Mouse (Mus musculus): ENCODE results near the gene Pla2g2c. TPM values are rescaled to one million over a fixed set of nuclear protein-coding genes. Genes with fewer than 3 reads are reported as not detected.

Gene Pla2g2c
- polyA plus RNA-seq, 1 experiment from 2014 or later = 0.51 TPM

DNA sequence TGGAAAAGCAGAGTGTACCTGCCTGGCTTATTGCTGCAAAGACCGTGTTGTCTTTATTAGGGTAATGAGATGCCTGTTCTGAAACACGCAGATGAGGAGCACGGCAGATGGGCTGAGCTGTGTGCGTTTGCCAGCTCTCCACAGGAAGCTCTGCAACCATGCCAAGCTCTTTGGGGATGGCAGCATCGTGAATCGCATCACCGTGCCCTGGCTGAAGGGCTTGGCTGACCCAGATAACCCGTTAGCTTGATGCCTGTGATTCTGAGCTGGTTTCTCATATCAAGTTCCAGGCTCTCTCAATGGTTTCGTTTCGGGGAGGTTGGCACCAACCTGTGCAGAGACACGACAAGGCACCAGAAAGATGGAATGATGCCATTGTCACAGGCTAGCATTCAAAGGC, 14.0 kb upstream of the Pla2g2c start:
- 54% methylated on average over 11 of the region's 11 CpGs for WGBS
- no peaks in the 10 kb centered on the region for H3K9me3 ChIP-seq
- H3K4me2 ChIP-seq = no peak overlapping the region
- ATAC-seq (ENCODE audit: low FRiP score, low read depth) = peak; percentile 75
- no peaks in the 10 kb centered on the region for H3K36me3 ChIP-seq
- peak overlapping the region; percentile 66 for H3K27ac ChIP-seq (replicated peaks)
- H3K4me1 ChIP-seq (replicated peaks) = peaks cover 17% of the 10 kb centered on the region
- no peak overlapping the region for H3K4me3 ChIP-seq
- H3K9ac ChIP-seq = no peak overlapping the region
- H3K27me3 ChIP-seq = no peaks in the 10 kb centered on the region

DNA sequence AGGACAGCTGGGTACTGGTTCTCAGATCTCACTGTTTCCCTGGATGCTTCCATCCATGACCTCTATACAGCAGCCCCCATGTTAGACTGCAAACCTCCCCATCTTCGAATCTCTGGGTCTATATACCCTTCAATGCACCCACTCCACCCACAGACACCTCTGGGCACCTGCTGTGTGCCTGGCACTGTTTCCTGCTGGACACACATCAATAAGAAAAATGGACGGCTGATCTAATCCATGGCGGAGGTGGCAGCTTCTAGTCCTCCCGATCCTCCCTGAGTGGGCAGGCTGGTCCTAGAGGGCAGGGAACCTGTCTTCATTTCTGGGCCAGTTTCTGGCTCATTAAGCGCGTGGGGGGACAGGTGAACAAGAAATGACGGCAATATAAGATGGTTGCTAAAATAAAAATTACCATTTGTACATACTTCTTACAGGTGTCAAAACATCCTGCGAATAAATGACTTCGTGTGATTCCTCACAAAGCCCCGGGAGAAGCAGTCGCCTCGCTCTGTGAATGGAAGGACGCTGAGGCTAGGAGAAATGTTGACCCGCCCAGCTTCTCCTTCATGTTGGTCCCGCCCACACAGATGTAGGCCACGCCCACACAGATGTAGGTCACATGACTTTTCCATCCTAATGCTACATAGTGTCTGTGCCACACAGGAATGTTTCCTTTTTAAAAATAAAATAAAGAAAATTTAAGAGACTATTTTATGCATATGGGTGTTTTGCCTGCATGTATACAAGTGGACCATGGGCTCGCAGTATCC, 13.4 kb upstream of the Pla2g2c start:
- 64% methylated on average over 17 of the region's 17 CpGs for WGBS
- H3K36me3 ChIP-seq = no peaks in the 10 kb centered on the region
- no peak overlapping the region for H3K4me3 ChIP-seq
- ATAC-seq (ENCODE audit: low FRiP score, low read depth) = 0 out of 2 replicates have a peak, but pooled peaks have one; percentile 46
- H3K4me1 ChIP-seq (replicated peaks) = peaks cover 17% of the 10 kb centered on the region
- H3K4me2 ChIP-seq = no peak overlapping the region
- H3K27me3 ChIP-seq = no peaks in the 10 kb centered on the region
- H3K9ac ChIP-seq = no peak overlapping the region
- no peaks in the 10 kb centered on the region for H3K9me3 ChIP-seq
- peak overlapping the region; percentile 66 for H3K27ac ChIP-seq (replicated peaks)

DNA sequence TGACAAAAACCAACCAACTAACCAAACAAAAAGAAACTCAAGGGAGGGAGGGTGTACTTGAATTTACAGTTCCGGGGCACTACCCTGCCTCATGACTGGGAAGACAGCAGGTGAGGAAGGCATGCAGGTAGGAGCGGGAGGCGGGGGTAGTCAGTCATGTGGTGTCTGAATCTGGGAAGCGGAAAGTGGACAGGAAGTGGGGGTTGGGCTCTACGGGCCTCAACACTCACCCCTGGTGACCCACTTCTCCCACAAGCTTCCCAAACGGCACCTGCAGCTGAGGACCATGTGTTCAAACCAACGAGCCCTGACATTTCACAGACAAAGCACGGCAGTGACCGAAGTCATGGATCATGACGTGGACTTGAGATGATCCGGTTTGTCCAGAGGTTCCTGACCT, 12.5 kb upstream of the Pla2g2c start:
- Histone ChIP-seq H3K27me3 (no peaks in the 10 kb centered on the region), H3K9ac (no peak overlapping the region), H3K4me2 (no peak overlapping the region), H3K27ac (replicated peaks) (no peak overlapping the region), H3K4me3 (no peak overlapping the region), H3K9me3 (no peaks in the 10 kb centered on the region), H3K36me3 (no peaks in the 10 kb centered on the region), H3K4me1 (replicated peaks) (peaks cover 17% of the 10 kb centered on the region)
- no peak for ATAC-seq (ENCODE audit: low FRiP score, low read depth)
- 89% methylated on average over 11 of the region's 11 CpGs for WGBS

DNA sequence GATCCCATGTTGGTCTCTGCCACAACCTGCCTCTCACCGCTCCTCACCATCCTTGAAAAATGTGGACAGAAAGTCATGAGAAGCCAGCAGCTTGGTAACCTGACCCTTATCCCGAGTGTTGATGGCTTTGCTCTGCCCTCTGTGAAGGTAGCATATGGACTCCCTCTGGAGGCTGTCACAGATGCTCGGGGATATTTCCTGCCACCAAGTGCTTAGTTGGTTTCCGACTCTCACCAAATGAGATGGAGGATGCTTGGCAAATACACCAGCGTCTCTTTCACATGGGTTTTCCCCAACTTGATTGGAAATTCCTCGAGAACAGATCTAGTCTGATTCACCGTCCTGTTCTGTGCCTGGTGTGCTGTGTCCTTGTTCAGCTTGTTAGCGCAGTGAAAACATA, 12.0 kb upstream of the Pla2g2c start:
- Histone ChIP-seq H3K9me3 (no peaks in the 10 kb centered on the region), H3K36me3 (no peaks in the 10 kb centered on the region), H3K4me2 (no peak overlapping the region), H3K27ac (replicated peaks) (no peak overlapping the region), H3K27me3 (no peaks in the 10 kb centered on the region), H3K4me1 (replicated peaks) (peaks cover 17% of the 10 kb centered on the region), H3K4me3 (no peak overlapping the region), H3K9ac (no peak overlapping the region)
- no peak for ATAC-seq (ENCODE audit: low FRiP score, low read depth)
- 82% methylated on average over 8 of the region's 8 CpGs for WGBS

DNA sequence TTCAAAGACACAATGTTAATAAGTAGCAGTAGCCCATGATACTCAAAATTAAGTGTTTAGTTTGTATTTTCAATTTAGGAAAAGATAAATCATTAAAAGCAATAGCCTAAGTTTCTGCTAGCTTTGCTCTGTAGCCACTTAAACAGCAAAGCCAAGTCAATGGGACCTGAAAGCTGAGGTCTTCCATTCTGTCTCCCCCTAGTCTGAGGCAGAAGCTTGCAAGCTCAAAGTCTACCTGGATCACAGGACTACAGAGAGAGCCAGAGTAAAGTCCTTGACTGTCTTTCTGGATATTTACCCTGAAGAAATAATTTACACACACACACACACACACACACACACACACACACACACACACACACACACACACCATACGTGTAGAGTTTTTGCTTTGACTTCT, 10.4 kb upstream of the Pla2g2c start:
- WGBS = 72% methylated on average over 1 of the region's 1 CpGs
- H3K4me2 ChIP-seq = no peak overlapping the region
- ATAC-seq (ENCODE audit: low FRiP score, low read depth) = no peak
- H3K4me3 ChIP-seq = no peak overlapping the region
- H3K36me3 ChIP-seq = no peaks in the 10 kb centered on the region
- no peak overlapping the region for H3K27ac ChIP-seq (replicated peaks)
- H3K9me3 ChIP-seq = no peaks in the 10 kb centered on the region
- no peaks in the 10 kb centered on the region for H3K27me3 ChIP-seq
- no peak overlapping the region for H3K9ac ChIP-seq
- H3K4me1 ChIP-seq (replicated peaks) = peaks cover 17% of the 10 kb centered on the region

DNA sequence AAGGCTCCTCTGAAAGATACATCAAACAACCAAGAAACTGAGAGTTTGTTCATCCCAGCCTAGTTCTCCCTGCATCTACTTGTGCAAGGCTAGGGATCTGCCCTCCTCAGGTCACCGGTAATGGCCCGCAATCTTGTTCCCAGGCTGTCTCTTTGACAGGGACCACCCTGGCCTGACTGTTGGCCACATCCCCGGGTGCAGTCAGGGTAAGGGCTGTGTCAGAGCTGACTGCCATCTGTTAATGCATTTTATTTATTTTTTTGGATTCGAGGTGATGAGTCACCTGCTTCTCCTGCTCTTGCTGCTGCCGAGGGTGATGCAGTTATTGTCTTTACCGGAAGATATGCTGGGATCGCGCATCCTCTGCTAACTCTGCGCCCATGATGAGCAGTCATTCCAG, 7.9 kb upstream of the Pla2g2c start:
- ATAC-seq (ENCODE audit: low FRiP score, low read depth) = no peak
- Histone ChIP-seq H3K9me3 (no peaks in the 10 kb centered on the region), H3K4me3 (no peak overlapping the region), H3K4me1 (replicated peaks) (no peaks in the 10 kb centered on the region), H3K9ac (no peak overlapping the region), H3K36me3 (no peaks in the 10 kb centered on the region), H3K27me3 (no peaks in the 10 kb centered on the region), H3K27ac (replicated peaks) (no peak overlapping the region), H3K4me2 (no peak overlapping the region)
- 89% methylated on average over 9 of the region's 9 CpGs for WGBS

DNA sequence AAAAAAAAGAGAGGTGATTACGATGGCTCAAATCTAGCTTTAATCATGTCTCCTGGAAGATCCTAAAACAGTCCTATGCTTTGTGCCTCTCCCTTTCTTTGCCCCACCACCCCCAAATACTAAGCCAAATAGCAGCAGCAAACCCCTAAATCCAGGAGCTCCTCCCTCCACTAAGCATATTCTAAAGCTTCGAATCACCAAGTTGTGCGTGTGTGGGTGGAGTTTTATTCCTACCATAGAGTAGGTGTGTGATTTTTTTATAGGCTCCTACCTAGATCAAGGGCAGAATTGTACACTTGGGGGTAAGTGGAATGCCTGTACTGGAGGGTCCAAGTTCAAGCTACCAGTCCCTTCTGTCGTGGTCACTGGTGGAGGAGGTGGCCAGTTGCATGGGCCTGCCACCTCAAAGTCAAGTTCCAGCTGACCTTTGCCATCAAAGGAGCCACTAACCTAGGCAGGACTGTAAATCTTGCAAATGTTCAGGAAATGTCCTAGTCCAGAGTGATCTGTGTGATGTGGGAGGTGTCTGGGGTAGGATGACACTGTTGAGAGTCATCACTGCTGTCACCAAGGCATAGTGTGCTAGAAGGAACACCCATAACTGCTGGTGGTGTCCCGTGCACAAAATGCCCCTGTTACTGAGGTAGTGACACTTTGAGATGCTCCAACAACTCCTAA, 5.9 kb upstream of the Pla2g2c start:
- no peaks in the 10 kb centered on the region for H3K36me3 ChIP-seq
- 83% methylated on average over 5 of the region's 5 CpGs for WGBS
- H3K9ac ChIP-seq = no peak overlapping the region
- H3K4me2 ChIP-seq = no peak overlapping the region
- H3K27me3 ChIP-seq = no peaks in the 10 kb centered on the region
- no peak for ATAC-seq (ENCODE audit: low FRiP score, low read depth)
- peaks cover 4% of the 10 kb centered on the region; the same call in 1 of the 2 replicates for H3K4me1 ChIP-seq (replicated peaks)
- no peak overlapping the region for H3K4me3 ChIP-seq
- H3K9me3 ChIP-seq = no peaks in the 10 kb centered on the region
- no peak overlapping the region for H3K27ac ChIP-seq (replicated peaks)

DNA sequence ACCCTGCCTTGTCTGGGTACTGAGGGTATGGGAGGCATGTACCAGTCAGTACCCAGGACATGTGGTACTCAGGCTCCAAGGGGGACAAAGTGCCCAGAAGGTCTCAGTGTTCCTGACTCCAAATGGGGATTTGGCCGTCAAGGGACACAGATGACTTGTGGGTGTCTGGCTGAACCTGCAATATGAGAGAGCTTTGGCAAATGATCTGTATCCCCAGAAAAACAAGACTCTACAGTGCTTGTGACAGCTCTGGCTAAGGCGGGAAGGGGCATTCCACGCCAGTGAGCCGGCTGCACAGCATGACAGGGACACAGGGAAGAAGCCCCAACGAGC, 5.4 kb upstream of the Pla2g2c start:
- no peak overlapping the region for H3K27ac ChIP-seq (replicated peaks)
- H3K9ac ChIP-seq = no peak overlapping the region
- H3K4me2 ChIP-seq = no peak overlapping the region
- no peak overlapping the region for H3K4me3 ChIP-seq
- H3K9me3 ChIP-seq = no peaks in the 10 kb centered on the region
- WGBS = 76% methylated on average over 5 of the region's 5 CpGs
- no peaks in the 10 kb centered on the region for H3K36me3 ChIP-seq
- peaks cover 10% of the 10 kb centered on the region for H3K4me1 ChIP-seq (replicated peaks)
- no peaks in the 10 kb centered on the region for H3K27me3 ChIP-seq
- ATAC-seq (ENCODE audit: low FRiP score, low read depth) = no peak

DNA sequence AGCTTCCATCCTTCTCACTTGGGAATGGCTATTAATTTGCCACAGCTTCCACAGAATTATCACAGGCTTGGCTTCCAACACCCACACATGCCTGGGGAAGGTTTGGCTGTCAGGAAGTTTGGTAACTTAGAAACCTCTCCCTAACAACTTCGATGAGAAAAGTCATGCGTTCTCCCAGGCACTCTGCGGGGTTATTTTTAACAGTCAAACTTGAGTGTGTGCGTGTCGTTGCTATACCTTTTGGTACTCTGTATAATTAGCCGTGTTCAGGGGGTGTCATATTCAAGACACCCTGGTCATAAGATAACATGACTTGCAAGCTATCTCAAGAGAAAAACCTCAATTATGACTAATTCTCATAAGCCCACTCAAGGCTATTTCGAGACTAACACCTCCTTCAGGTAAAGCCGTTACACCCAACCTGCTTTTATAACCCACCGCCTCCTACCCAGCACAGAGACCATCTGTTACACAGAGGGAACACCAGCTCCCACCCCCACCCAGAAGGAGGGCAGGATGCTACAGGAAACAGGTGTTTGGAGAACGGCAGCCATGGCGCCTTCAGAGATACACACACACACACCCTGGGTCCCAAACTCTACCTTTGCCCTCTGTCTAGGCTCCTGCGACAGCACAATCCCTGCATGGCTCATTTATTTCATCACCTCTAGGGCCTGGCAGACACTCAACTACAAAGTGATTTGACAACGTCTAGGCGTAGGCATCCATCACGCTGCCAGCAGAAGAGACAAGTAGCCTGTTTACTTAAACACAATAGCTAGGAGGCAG, 905 bp upstream of the Pla2g2c start:
- Histone ChIP-seq H3K36me3 (no peaks in the 10 kb centered on the region), H3K9ac (no peak overlapping the region), H3K4me1 (replicated peaks) (peaks cover 26% of the 10 kb centered on the region), H3K27ac (replicated peaks) (no peak overlapping the region), H3K27me3 (no peaks in the 10 kb centered on the region), H3K4me2 (peak overlapping the region; percentile 63; the same call in 1 of the 2 replicates), H3K9me3 (no peaks in the 10 kb centered on the region), H3K4me3 (no peak overlapping the region)
- no peak for ATAC-seq (ENCODE audit: low FRiP score, low read depth)
- WGBS = 57% methylated on average over 15 of the region's 15 CpGs

DNA sequence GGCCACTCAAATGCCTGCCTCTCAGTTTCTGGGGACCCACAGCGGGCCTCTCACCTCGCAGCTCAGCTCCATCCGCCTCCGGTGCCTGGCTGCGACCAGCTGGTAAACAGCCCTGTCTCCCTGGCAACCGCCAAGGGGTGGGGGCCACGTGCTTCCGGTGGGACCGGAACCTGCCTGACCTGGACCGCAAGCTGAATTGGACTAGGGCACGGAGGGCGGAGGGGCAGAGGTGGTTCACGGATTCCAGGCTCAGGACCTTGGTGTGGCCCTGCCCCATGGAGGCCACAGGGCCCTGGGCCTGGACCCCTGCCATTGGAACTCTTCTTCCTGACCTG, 502 bp downstream of the Pla2g2c start:
- H3K4me2 ChIP-seq = peak overlapping the region; percentile 63
- no peaks in the 10 kb centered on the region for H3K36me3 ChIP-seq
- H3K4me1 ChIP-seq (replicated peaks) = peaks cover 29% of the 10 kb centered on the region
- H3K9ac ChIP-seq = peak overlapping the region; percentile 39
- H3K9me3 ChIP-seq = no peaks in the 10 kb centered on the region
- H3K4me3 ChIP-seq = peak overlapping the region; percentile 32
- WGBS = 2% methylated on average over 13 of the region's 13 CpGs
- peak; percentile 86 for ATAC-seq (ENCODE audit: low FRiP score, low read depth)
- H3K27me3 ChIP-seq = no peaks in the 10 kb centered on the region
- peak overlapping the region; percentile 56 for H3K27ac ChIP-seq (replicated peaks)

DNA sequence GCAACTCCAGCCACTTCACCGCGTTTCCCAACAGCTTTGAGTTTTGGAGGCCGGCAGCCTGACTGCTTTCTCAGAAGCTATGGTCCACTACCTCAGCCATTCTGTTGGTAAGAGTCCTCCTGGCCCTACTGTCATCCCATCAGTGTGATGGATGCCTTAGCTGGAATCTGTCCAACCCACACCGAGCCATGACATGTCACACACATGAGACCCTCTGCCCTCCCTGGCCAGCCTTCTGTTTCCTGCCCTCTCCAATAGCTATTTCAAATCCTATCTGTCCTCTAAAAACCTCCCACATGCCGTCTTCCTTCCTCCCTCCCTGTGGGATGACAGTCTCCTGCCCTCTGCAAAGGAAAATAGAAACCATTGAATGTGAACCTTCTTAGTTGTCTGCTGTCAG, 1.2 kb downstream of the Pla2g2c start:
- H3K36me3 ChIP-seq = no peaks in the 10 kb centered on the region
- H3K27me3 ChIP-seq = no peaks in the 10 kb centered on the region
- H3K27ac ChIP-seq (replicated peaks) = no peak overlapping the region
- no peaks in the 10 kb centered on the region for H3K9me3 ChIP-seq
- 67% methylated on average over 5 of the region's 5 CpGs for WGBS
- H3K4me3 ChIP-seq = no peak overlapping the region
- no peak overlapping the region for H3K9ac ChIP-seq
- peaks cover 29% of the 10 kb centered on the region for H3K4me1 ChIP-seq (replicated peaks)
- no peak for ATAC-seq (ENCODE audit: low FRiP score, low read depth)
- no peak overlapping the region for H3K4me2 ChIP-seq

DNA sequence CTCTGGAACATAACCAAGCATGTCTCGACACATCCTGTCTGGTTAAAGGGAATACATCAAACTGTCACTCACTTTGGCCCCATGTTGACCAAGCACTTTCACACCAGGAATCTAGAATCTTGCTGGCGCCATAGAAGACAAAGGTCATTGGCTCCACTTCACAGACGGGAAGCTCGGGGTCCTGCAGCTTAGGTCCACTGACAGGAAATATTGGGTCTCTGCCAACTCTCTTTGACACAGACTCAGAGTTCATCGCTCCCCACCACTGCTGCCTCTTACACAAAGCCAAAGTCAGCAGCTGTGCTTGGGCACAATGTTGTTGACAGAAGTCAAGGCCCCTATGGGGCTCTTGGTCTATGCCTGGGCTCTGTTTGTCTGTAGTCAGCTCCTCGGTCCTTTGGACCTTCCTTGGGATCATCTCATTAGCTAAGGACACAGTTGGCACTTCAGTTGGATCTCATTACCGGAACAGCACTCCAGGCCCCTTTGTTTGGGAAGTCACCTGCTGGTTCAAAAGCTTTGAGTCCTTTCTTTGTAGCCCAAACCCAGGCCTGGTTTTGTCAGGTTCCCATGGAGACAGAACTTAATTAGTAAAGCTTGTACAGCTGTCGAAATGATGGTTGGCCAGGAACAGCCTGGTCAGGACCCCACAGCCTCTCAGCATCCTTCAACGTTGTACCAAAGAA, 4.6 kb downstream of the Pla2g2c start:
- no peak overlapping the region for H3K4me3 ChIP-seq
- 22% methylated on average over 9 of the region's 9 CpGs for whole genome bisulfite sequencing
- no peak overlapping the region for H3K9ac ChIP-seq
- no peak overlapping the region for H3K4me2 ChIP-seq
- H3K9me3 ChIP-seq = no peaks in the 10 kb centered on the region
- H3K27ac ChIP-seq (replicated peaks) = no peak overlapping the region
- no peaks in the 10 kb centered on the region for H3K27me3 ChIP-seq
- ATAC-seq (ENCODE audit: low FRiP score, low read depth) = peak; percentile 75
- no peaks in the 10 kb centered on the region for H3K36me3 ChIP-seq
- H3K4me1 ChIP-seq (replicated peaks) = peaks cover 20% of the 10 kb centered on the region

Measured in hindbrain, embryonic 15.5 days (tissue).